Mouse (Mus musculus) hindbrain, embryonic 14.5 days (tissue): ENCODE measurements around the gene Hoxc4. TPM values are rescaled to one million over a fixed set of nuclear protein-coding genes. Genes with fewer than 3 reads are reported as not detected.

ENCODE experiments used
- ATAC-seq: fragments of 200-750 bp; cut with Nextera tagmentation; 2 replicates; pipeline ENCODE4 v1.8.0; 2017; ENCODE audit warnings: moderate number of reproducible peaks, mild to moderate bottlenecking, moderate TSS enrichment, moderate library complexity; ENCODE audit not compliant: low FRiP score
- DNase-seq: peaks from one replicate; pipeline ENCODE4 v3.0.0-alpha.2; 2015; ENCODE audit warnings: low spot score
- H3K27ac ChIP-seq: fragments of 300-500 bp; sonication (generic); 2 replicates; pipeline ENCODE4 v1.5.1; 2014; ENCODE audit warnings: mild to moderate bottlenecking, moderate library complexity
- H3K27me3 ChIP-seq: fragments of 300-500 bp; sonication (generic); 2 replicates; pipeline ENCODE4 v1.6.1; 2014; ENCODE audit warnings: mild to moderate bottlenecking, low read length, mixed read lengths; ENCODE audit not compliant: control insufficient read depth, insufficient read depth
- H3K36me3 ChIP-seq: fragments of 300-500 bp; sonication (generic); replicated peaks from 2 replicates; pipeline ENCODE4 v1.6.1; 2014; ENCODE audit not compliant: control insufficient read depth, insufficient read depth
- H3K4me1 ChIP-seq: fragments of 300-500 bp; sonication (generic); replicated peaks from 2 replicates; pipeline ENCODE4 v1.6.1; 2014; ENCODE audit warnings: antibody characterized with exemption, low read length, mixed read lengths; ENCODE audit not compliant: control insufficient read depth, insufficient read depth
- H3K4me2 ChIP-seq: fragments of 300-500 bp; sonication (generic); replicated peaks from 2 replicates; pipeline ENCODE4 v1.6.1; 2014; ENCODE audit warnings: mild to moderate bottlenecking, moderate library complexity
- H3K4me3 ChIP-seq: fragments of 300-500 bp; sonication (generic); replicated peaks from 2 replicates; pipeline ENCODE4 v1.5.1; 2014; ENCODE audit warnings: mild to moderate bottlenecking, low read length
- H3K9ac ChIP-seq: fragments of 300-500 bp; sonication (generic); 2 replicates; pipeline ENCODE4 v1.6.1; 2014
- H3K9me3 ChIP-seq: fragments of 300-500 bp; sonication (generic); 2 replicates; pipeline ENCODE4 v1.6.1; 2016; ENCODE audit warnings: low read length; ENCODE audit not compliant: control insufficient read depth
- WGBS: fragments of 180-500 bp; shearing (Covaris S2); extraction: QIAGEN DNeasy Blood & Tissue Kit; methylation state at CpG from one replicate; pipeline ENCODE4 v1.1.7; 2014; 5-methylcytosine and 5-hydroxymethylcytosine counted together
- polyA plus RNA-seq: library from polyadenylated mRNA; unstranded; fragments of >200 nt; fragmentation: Nextera tagmentation; extraction: Ambion mirVana; gene quantifications from 2 replicates; pipeline ENCODE4 v1.2.1, GENCODE M21; 2014

Hoxc4 gene
- polyA plus RNA-seq, 1 experiment from 2014 or later = 90.0 TPM

DNA sequence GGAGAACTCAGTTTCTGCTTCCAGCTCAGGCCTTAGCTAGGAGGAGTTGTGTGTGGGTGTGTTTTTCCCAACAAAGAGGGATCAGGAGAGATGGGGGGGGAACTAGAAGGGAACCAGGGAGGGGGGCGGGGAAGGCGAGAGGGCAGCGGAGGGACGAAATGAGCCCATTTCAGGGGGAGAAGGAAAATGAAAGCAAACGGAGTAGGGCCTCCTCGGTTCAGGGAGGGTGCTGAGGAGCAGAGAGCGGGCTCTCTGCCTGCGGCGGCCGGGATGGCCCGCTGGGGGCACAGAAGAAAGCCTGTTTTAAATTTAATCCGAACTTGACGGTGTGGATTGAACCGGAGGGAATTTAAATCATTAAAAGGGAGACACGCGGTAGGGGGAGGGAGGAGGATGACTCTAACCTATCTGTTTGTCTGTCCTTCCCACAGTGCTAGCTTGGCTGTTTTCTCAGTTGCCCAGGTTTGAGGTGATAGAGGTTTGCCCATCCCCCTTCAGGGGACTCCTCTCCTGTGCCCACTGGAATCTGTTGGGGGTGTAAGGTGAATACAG lies 41.2 kb upstream of the Hoxc4 start:
- Histone ChIP-seq H3K4me3 (no peak overlapping the region), H3K27me3 (peaks cover 100% of the 10 kb centered on the region), H3K27ac (no peak overlapping the region), H3K9ac (no peak overlapping the region), H3K9me3 (no peaks in the 10 kb centered on the region), H3K36me3 (no peaks in the 10 kb centered on the region), H3K4me2 (no peak overlapping the region), H3K4me1 (no peaks in the 10 kb centered on the region)
- WGBS = 2% methylated on average over 16 of the region's 16 CpGs
- DNase-seq = no peak
- no peak for ATAC-seq

DNA sequence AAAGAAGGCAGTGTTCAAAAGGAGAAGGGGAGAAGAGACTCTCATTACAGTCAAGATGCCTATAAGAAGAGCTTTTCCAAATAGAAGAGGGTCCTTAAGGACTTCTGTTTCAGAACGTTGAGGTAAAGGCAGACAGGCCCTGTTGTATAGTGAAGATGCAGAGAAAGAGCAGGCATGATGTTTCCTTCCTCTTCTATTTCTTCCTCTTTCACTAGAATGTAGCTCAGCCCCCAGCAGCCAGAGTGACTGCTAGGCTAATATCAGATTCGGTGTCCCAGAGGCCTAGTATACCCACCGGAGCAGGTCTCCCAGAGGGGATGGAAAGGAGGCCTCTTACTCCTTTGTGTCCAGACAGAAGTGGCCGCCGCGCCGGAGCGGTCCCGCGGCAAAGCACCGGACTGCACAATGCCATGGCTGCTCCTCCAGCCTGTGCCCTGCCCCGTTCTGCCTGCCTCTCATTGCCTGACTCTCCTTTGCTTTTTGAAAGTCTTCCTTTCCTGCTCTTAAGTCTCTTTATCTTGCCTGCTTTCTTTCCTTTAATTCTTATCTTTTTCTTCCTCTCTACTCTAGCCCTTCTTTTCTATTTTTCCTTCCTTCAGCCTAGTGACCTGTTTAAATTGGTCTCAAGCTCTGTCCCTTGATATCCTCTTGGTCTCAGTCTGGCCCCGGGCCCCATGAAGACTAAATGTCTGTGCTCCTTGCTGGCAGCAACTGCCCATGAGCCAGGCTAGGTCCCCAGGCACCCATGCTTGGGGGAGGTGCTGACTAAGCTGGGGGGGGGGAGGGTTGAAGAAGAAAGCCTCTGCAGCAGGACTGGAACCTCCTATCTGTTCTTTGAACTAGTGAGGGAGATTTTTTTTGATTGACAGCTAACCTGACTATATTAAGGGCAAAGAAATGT lies 39.9 kb upstream of the Hoxc4 start:
- Histone ChIP-seq H3K9ac (no peak overlapping the region), H3K27me3 (peaks cover 100% of the 10 kb centered on the region), H3K36me3 (no peaks in the 10 kb centered on the region), H3K4me1 (no peaks in the 10 kb centered on the region), H3K9me3 (no peaks in the 10 kb centered on the region), H3K4me2 (no peak overlapping the region), H3K4me3 (no peak overlapping the region), H3K27ac (no peak overlapping the region)
- WGBS = under 1% methylated on average over 13 of the region's 13 CpGs
- no peak for DNase-seq
- no peak for ATAC-seq

DNA sequence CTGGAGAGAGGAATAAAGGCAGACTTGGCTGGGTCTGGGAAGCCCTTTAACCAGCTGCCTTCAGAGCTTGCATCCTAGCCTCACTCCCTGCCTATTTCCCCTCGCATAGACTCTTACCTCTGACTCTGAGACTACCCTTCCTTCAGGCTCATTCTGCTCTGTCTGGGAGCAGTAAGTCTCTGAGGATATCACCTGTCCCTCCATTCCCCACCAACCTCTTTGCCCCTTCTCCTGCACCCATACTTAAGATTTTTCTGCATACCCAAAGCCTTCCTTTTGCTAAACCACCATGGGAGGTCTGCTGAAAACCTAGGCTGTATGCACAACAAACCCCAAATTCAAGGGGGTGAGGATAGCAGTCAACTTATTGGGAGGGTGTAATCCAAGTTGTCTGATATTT lies 38.8 kb upstream of the Hoxc4 start:
- Histone ChIP-seq H3K27ac (no peak overlapping the region), H3K4me2 (no peak overlapping the region), H3K36me3 (no peaks in the 10 kb centered on the region), H3K4me3 (no peak overlapping the region), H3K9ac (no peak overlapping the region), H3K4me1 (no peaks in the 10 kb centered on the region), H3K27me3 (peaks cover 100% of the 10 kb centered on the region), H3K9me3 (no peaks in the 10 kb centered on the region)
- ATAC-seq = no peak
- WGBS = 0% methylated on average over 1 of the region's 1 CpGs
- DNase-seq = no peak

DNA sequence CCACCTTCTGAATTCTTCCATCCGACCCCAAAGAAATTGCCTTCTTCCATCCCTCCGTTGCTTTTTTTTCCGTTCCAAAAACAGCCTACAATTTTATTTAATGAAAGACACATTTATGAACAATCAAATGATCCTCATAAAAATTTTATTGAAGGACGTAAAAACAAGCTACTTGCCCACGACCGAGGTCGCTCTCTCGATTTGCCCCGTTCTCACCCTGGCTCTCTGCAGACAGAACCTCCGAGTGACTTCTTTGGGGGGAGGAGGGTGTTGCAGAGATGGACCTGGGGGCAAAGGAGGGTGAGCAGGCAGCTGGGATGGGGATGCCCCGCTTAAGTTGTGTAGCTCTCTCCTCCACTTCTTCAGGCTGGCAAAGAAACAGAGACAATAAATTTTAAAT lies 38.4 kb upstream of the Hoxc4 start:
- 5% methylated on average over 11 of the region's 11 CpGs for WGBS
- H3K9ac ChIP-seq = no peak overlapping the region
- ATAC-seq (no peak), DNase-seq (no peak)
- no peak overlapping the region for H3K27ac ChIP-seq
- no peaks in the 10 kb centered on the region for H3K4me1 ChIP-seq
- H3K36me3 ChIP-seq = no peaks in the 10 kb centered on the region
- H3K4me2 ChIP-seq = no peak overlapping the region
- H3K4me3 ChIP-seq = no peak overlapping the region
- H3K27me3 ChIP-seq = peaks cover 100% of the 10 kb centered on the region
- H3K9me3 ChIP-seq = no peaks in the 10 kb centered on the region

DNA sequence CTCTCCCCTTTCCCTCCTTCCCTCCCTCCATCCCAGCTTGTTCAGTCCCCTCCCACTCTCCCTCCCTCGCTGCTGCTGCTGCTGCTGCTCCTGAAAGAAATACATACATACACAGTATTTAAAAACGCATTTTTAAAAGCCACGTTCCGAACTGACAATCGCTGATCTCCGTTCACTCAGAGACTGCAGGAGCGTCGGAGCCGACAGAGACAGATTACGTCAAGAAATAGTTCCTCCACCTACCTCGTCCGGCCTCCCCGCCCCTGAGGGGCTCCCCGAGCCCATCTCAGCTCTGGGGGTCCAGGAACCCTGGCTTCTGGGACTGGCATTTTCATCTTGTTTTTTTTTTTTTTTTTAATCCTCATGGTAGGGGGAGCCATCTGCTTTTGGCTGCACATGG lies 37.8 kb upstream of the Hoxc4 start:
- Histone ChIP-seq H3K4me3 (peak overlapping the region; percentile 6; the same call in 1 of the 2 replicates), H3K4me2 (peak overlapping the region; percentile 26; the same call in 1 of the 2 replicates), H3K27me3 (peaks cover 100% of the 10 kb centered on the region), H3K36me3 (no peaks in the 10 kb centered on the region), H3K9ac (no peak overlapping the region), H3K9me3 (no peaks in the 10 kb centered on the region), H3K4me1 (no peaks in the 10 kb centered on the region), H3K27ac (no peak overlapping the region)
- WGBS = under 1% methylated on average over 14 of the region's 14 CpGs
- DNase-seq = no peak
- no peak for ATAC-seq

DNA sequence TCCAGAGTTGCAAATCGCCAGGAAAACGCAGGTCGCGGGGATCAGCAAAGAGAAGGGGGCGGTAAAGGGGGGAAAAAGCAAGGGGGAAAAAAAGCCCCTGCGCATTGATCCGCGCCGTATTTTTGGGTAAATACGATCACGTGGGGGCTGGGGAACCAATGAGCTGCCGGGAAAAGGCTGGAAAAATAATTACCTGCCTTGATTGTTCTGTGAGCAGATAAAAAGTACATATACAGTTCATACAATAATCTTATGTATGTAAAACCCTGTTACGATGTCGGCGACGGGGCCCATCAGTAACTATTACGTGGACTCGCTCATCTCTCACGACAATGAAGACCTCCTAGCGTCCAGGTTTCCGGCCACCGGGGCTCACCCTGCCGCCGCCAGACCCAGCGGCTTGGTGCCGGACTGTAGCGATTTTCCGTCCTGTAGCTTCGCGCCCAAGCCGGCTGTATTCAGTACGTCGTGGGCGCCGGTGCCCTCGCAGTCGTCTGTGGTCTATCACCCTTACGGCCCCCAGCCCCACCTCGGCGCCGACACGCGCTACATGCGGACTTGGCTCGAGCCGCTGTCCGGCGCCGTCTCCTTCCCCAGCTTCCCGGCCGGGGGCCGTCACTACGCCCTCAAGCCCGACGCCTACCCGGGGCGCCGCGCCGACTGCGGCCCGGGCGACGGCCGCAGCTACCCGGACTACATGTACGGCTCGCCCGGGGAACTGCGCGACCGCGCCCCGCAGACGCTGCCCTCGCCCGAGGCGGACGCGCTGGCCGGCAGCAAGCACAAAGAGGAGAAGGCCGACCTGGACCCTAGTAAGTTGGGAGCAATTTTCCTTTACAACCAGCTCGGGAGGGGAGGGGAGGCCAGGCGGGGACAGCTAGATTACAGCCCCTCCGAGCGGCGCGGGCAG lies 37.1 kb upstream of the Hoxc4 start:
- ATAC-seq = no peak
- no peaks in the 10 kb centered on the region for H3K4me1 ChIP-seq

DNA sequence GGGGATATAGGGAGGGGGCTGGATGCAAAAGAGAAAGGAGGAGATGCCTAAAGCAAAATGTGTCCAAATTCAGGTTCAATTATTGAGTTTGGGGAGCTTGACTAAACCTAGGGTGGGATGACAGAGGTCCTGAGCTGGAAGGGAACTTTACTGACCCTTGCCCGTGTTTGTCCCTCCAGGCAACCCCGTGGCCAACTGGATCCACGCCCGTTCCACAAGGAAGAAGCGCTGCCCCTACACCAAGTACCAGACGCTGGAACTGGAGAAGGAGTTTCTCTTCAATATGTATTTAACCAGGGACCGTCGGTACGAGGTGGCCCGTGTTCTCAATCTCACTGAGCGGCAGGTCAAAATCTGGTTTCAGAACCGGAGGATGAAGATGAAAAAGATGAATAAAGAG lies 35.0 kb upstream of the Hoxc4 start:
- no peak overlapping the region for H3K4me2 ChIP-seq
- H3K36me3 ChIP-seq = no peaks in the 10 kb centered on the region
- no peak overlapping the region for H3K4me3 ChIP-seq
- H3K9me3 ChIP-seq = no peaks in the 10 kb centered on the region
- no peaks in the 10 kb centered on the region for H3K4me1 ChIP-seq
- no peak overlapping the region for H3K27ac ChIP-seq
- 3% methylated on average over 12 of the region's 12 CpGs for WGBS
- DNase-seq (no peak), ATAC-seq (no peak)
- H3K9ac ChIP-seq = no peak overlapping the region
- peaks cover 100% of the 10 kb centered on the region for H3K27me3 ChIP-seq

More for the DNA sequence above, 37.1 kb upstream of the Hoxc4 start:
- Histone ChIP-seq H3K27ac (no peak overlapping the region), H3K4me3 (peak overlapping the region; percentile 6), H3K9me3 (no peaks in the 10 kb centered on the region), H3K4me2 (peak overlapping the region; percentile 26), H3K9ac (no peak overlapping the region), H3K27me3 (peaks cover 100% of the 10 kb centered on the region), H3K36me3 (no peaks in the 10 kb centered on the region)
- under 1% methylated on average over 86 of the region's 88 CpGs for WGBS
- no peak for DNase-seq

DNA sequence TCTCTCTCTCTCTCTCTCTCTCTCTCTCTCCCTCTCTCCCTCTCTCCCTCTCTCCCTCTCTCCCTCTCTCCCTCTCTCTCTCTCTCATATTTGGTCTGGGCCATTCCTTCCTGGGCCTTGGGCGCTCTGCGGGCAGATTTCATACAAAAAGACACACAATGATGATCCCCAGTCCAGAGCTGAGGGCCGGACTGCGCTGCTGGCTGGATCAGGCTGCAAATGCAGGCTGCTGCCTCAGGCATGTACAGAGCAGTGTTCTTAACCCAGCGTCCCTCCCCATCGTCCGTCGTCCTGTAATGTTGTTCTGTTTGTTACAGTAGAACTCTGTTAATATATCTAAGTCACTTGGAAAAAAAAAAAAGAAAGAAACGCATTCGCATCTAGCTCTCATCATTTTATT lies 34.2 kb upstream of the Hoxc4 start:
- Histone ChIP-seq H3K4me1 (no peaks in the 10 kb centered on the region), H3K4me2 (no peak overlapping the region), H3K9ac (no peak overlapping the region), H3K36me3 (no peaks in the 10 kb centered on the region), H3K27ac (no peak overlapping the region), H3K4me3 (no peak overlapping the region), H3K9me3 (no peaks in the 10 kb centered on the region), H3K27me3 (peaks cover 100% of the 10 kb centered on the region)
- WGBS = 1% methylated on average over 10 of the region's 10 CpGs
- ATAC-seq (no peak), DNase-seq (no peak)

DNA sequence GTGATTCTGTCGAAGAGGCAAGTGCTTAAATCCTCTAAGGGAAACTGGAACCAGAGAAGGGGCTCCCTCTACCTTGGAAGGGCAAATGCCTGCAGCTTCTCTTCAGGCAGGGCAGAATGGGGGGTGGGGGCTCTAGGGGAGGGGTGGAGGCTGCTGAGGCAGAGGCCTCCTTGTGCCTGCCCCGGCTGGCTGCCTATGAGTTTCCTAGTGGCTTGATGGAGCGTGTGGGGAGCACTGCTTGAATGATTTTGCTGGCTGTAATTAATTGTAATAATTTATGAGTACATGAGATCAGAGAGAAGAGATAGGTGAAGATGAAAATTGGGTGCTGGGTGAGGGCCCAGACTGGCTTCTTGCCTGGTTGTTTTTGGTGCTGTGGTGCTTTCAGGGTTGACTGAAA lies 33.8 kb upstream of the Hoxc4 start:
- H3K27ac ChIP-seq = no peak overlapping the region
- no peaks in the 10 kb centered on the region for H3K36me3 ChIP-seq
- WGBS = 2% methylated on average over 3 of the region's 3 CpGs
- DNase-seq (no peak), ATAC-seq (no peak)
- no peaks in the 10 kb centered on the region for H3K9me3 ChIP-seq
- no peak overlapping the region for H3K4me3 ChIP-seq
- H3K27me3 ChIP-seq = peaks cover 100% of the 10 kb centered on the region
- no peak overlapping the region for H3K9ac ChIP-seq
- H3K4me1 ChIP-seq = no peaks in the 10 kb centered on the region
- H3K4me2 ChIP-seq = no peak overlapping the region
